Mouse (Mus musculus): ENCODE measurements at regions not wholly inside any gene's neighbourhood (a gene's known extent, or its start where the extent isn't known, plus 50 kb on each side); places are given as distances from the start of the nearest gene placed in this dataset.
"Not testable (repeated sequence)": the region's sequence is repeated elsewhere in the genome, so short reads cannot be mapped to it uniquely, and the experiment has no call there.

DNA sequence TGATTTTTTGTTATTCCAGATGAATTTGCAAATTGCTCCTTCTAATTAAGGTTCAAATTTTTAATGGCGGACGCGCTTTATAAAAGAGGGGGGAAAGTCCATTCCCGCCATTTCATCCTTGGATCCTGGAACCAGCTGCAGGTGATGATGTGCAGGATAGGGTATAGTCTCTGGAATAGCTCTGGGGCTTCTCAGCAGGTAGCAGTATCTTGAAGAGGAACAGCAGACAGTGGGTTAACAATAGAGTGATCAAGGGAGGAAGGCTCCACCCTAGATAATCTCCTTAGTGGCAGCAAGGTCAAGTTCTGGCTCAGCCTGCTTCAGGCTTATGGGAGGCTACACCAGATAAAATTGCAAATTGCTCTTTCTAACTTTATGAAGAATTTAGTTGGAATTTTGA is 224.0 kb upstream of the Slc39a10 start:
- not testable (repeated sequence) for TF ChIP-seq CTCF, EP300 (IDR thresholded peaks at IDR 0.05; ENCODE audit: low read depth)

All from liver, embryonic 14.5 days (tissue).